Mouse (Mus musculus): ENCODE results near the gene Dnm3.

Gene Dnm3

GRCm38 (mm10) chr1:162162677-162163076, 315.2 kb downstream of the Dnm3 start:
- no peak for DNase-seq (ENCODE audit: low read depth, low spot score)

- no peak for DNase-seq (ENCODE audit: low read depth, low spot score)
Measured at GRCm38 (mm10) chr1:162162249-162162648, 315.6 kb downstream of the Dnm3 start.

GRCm38 (mm10) chr1:162160718-162161117, 317.1 kb downstream of the Dnm3 start:
- no peak for DNase-seq (ENCODE audit: low read depth, low spot score)

- DNase-seq (ENCODE audit: low read depth, low spot score) = no peak
Measured at GRCm38 (mm10) chr1:162158486-162158885, 319.3 kb downstream of the Dnm3 start.

- DNase-seq (ENCODE audit: low read depth, low spot score) = no peak
Measured at GRCm38 (mm10) chr1:162157659-162158058, 320.2 kb downstream of the Dnm3 start.

GRCm38 (mm10) chr1:162156873-162157272, 321.0 kb downstream of the Dnm3 start:
- no peak for DNase-seq (ENCODE audit: low read depth, low spot score)

- DNase-seq (ENCODE audit: low read depth, low spot score) = no peak
Measured at GRCm38 (mm10) chr1:162155546-162155945, 322.3 kb downstream of the Dnm3 start.

- DNase-seq (ENCODE audit: low read depth, low spot score) = peak; percentile 37
Measured at GRCm38 (mm10) chr1:162153118-162153517, 324.7 kb downstream of the Dnm3 start.

- no peak for DNase-seq (ENCODE audit: low read depth, low spot score)
Measured at GRCm38 (mm10) chr1:162149730-162150129, 328.1 kb downstream of the Dnm3 start.

GRCm38 (mm10) chr1:162147554-162147953, 330.3 kb downstream of the Dnm3 start:
- no peak for DNase-seq (ENCODE audit: low read depth, low spot score)

GRCm38 (mm10) chr1:162145748-162146147, 332.1 kb downstream of the Dnm3 start:
- no peak for DNase-seq (ENCODE audit: low read depth, low spot score)

GRCm38 (mm10) chr1:162144992-162145391, 332.8 kb downstream of the Dnm3 start:
- no peak for DNase-seq (ENCODE audit: low read depth, low spot score)

GRCm38 (mm10) chr1:162143974-162144912, 333.6 kb downstream of the Dnm3 start:
- DNase-seq (ENCODE audit: low read depth, low spot score) = no peak

GRCm38 (mm10) chr1:162142285-162142684, 335.5 kb downstream of the Dnm3 start:
- DNase-seq (ENCODE audit: low read depth, low spot score) = no peak

- DNase-seq (ENCODE audit: low read depth, low spot score) = no peak
Measured at GRCm38 (mm10) chr1:162136328-162136727, 341.5 kb downstream of the Dnm3 start.

- no peak for DNase-seq (ENCODE audit: low read depth, low spot score)
Measured at GRCm38 (mm10) chr1:162135451-162136213, 342.2 kb downstream of the Dnm3 start.

- peak; percentile 65 for DNase-seq (ENCODE audit: low read depth, low spot score)
Measured at GRCm38 (mm10) chr1:162134651-162135066, 343.2 kb downstream of the Dnm3 start.

- no peak for DNase-seq (ENCODE audit: low read depth, low spot score)
Measured at GRCm38 (mm10) chr1:162132908-162133641, 344.8 kb downstream of the Dnm3 start.

GRCm38 (mm10) chr1:162126856-162127792, 350.7 kb downstream of the Dnm3 start:
- DNase-seq (ENCODE audit: low read depth, low spot score) = peak; percentile 72

GRCm38 (mm10) chr1:162124396-162124795, 353.4 kb downstream of the Dnm3 start:
- no peak for DNase-seq (ENCODE audit: low read depth, low spot score)
